Mouse (Mus musculus) bone marrow macrophage, adult 2 months (primary cell): ENCODE measurements at regions not wholly inside any gene's neighbourhood (a gene's known extent, or its start where the extent isn't known, plus 50 kb on each side); places are given as distances from the start of the nearest gene placed in this dataset.

Source experiments
- H3K27ac ChIP-seq: 2 replicates; pipeline ENCODE4 v1.5.1; 2012; ENCODE audit warnings: low read depth, low read length; ENCODE audit not compliant: insufficient read depth
- H3K4me1 ChIP-seq: 2 replicates; pipeline ENCODE4 v1.6.1; 2012; ENCODE audit warnings: low read length; ENCODE audit not compliant: control insufficient read depth, insufficient read depth
- H3K4me3 ChIP-seq: 2 replicates; pipeline ENCODE4 v1.5.1; 2012; ENCODE audit warnings: mild to moderate bottlenecking, low read length, moderate library complexity; ENCODE audit not compliant: insufficient read depth
- CTCF ChIP-seq: IDR thresholded peaks from 2 replicates; pipeline ENCODE4 v1.5.1; 2012; ENCODE audit warnings: low read depth, mild to moderate bottlenecking, low read length, moderate library complexity
- POLR2A ChIP-seq: IDR thresholded peaks from 2 replicates; pipeline ENCODE4 v1.6.1; 2012; ENCODE audit warnings: mild to moderate bottlenecking, low read depth, low read length, borderline replicate concordance

DNA sequence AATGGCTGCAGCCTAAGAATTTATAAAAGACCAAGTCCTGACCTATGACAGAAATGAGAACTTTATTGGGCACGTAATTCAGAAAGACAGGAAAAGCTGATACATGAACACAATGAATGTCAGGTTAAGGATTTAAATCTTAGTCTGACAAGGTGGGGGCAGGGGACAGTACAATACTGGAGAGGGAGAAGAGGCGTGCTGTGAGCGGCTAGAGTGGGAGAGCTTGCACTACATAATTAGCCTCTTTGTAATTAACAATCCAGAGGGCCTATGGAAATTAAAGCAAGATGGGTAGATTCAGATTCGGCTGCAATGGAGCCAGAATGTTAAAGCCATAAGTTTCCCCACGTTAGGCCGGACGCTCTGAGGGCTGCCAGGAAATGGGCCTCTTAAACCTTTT is 301.9 kb downstream of the Dhx15 start:
- Histone ChIP-seq H3K4me3 (no peak overlapping the region), H3K27ac (no peak overlapping the region), H3K4me1 (no peaks in the 10 kb centered on the region)
- TF ChIP-seq CTCF (no peak), POLR2A (no peak)

DNA sequence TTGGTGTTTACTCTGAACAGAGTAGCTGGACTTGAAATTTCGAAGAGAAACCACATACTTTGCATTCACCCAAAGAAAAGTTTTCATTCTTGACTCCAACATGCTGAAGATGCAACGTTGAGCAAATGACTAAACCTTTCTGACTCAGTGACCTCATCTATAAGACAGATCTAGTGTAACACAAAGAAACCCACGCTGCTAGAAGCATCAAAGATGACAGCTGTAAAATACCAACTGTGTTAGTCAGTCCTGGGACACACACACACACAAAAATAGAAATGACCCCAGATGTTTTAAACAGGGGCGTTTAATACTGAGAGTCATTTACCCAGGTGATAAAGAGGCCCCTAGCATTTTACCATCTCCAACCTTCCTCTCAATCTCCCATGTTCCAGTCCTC is 307.7 kb downstream of the Dhx15 start:
- Histone ChIP-seq H3K4me3 (no peak overlapping the region), H3K27ac (no peak overlapping the region), H3K4me1 (no peaks in the 10 kb centered on the region)
- no peak for TF ChIP-seq POLR2A

GRCm38 (mm10) chr5:51882173-51882572 is 308.1 kb downstream of the Dhx15 start:
- H3K27ac ChIP-seq, result no peak overlapping the region
- H3K4me3 ChIP-seq, result no peak overlapping the region
- no peak for TF ChIP-seq CTCF
- no peak for TF ChIP-seq POLR2A
- H3K4me1 ChIP-seq, result no peaks in the 10 kb centered on the region

GRCm38 (mm10) chr5:51876846-51877245 is 309.3 kb upstream of the Ppargc1a start:
- no peaks in the 10 kb centered on the region for H3K4me1 ChIP-seq
- no peak overlapping the region for H3K4me3 ChIP-seq
- TF ChIP-seq POLR2A (no peak), CTCF (no peak)
- H3K27ac ChIP-seq, result no peak overlapping the region

DNA sequence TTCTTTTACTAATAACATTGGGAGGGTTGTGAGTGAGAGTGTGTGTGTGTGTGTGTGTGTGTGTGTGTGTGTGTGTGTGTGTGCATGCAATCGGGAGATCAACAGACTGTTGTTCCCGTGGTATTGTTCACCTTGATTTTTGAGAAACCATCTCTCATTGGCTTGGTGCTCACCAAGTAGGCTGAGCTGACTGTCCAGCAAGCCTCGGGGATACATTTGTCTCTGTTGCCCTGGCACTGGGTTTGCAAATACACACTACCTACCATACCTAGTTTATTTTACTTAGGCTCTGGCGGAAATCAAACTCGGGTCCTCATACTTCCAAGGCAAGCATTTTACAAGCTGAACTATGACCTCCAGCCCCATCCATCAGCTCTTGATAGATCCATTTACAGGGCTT is 306.0 kb upstream of the Ppargc1a start:
- no peak for TF ChIP-seq POLR2A
- no peak for TF ChIP-seq CTCF
- no peak overlapping the region for H3K27ac ChIP-seq

GRCm38 (mm10) chr5:51871735-51872134 is 304.2 kb upstream of the Ppargc1a start:
- Histone ChIP-seq H3K27ac (no peak overlapping the region), H3K4me1 (no peaks in the 10 kb centered on the region), H3K4me3 (no peak overlapping the region)
- no peak for TF ChIP-seq POLR2A
- TF ChIP-seq CTCF, result no peak

More for the DNA sequence above, 306.0 kb upstream of the Ppargc1a start:
- no peaks in the 10 kb centered on the region for H3K4me1 ChIP-seq
- no peak overlapping the region for H3K4me3 ChIP-seq

DNA sequence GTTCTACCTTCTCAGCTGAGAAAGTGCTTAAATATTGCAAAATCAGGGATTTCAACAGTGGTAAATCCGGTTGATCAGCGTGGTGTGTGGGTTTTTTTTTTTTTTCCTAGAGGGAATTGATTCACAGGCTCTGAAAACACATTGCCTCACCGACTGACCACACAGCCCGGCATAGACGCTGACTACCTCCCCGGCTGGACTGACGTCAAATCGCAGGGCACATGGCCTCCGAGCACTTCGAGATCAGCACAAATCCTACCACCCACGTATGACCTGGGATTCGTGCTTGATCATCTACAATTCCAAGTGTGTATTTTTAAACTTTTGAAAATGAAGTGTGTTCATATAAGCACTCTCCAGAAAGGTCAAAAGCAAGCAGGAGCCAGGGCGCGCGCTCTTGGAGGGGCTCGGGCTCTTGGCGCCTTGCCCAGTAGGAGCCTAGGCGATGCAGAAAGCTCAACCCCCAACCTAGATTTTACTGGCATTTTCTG is 300.7 kb upstream of the Ppargc1a start:
- no peak overlapping the region for H3K27ac ChIP-seq
- no peak for TF ChIP-seq CTCF
- TF ChIP-seq POLR2A, result no peak
- no peak overlapping the region for H3K4me3 ChIP-seq
- no peaks in the 10 kb centered on the region for H3K4me1 ChIP-seq

DNA sequence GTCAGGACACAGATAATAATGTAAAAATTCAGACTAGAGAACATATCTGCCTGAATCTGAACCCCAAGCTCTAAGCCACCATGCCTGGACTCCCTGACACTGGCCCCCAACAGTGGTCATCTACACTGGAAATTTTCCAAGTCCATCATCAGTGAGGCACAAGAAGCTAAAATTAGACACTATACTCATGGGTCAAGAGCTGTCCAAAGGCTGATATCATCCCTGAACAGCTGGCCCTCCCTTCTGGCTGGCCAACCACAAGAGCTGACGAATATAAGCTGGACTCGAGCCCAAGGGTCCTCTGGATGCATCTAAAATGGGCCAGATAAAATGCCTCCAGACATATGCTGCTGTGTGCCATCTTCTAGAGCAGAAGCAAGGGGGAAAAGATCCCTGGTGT is 298.5 kb upstream of the Ppargc1a start:
- H3K27ac ChIP-seq, result no peak overlapping the region
- TF ChIP-seq POLR2A (no peak), CTCF (no peak)
- H3K4me3 ChIP-seq, result no peak overlapping the region
- no peaks in the 10 kb centered on the region for H3K4me1 ChIP-seq

GRCm38 (mm10) chr5:51860496-51860895 is 293.0 kb upstream of the Ppargc1a start:
- TF ChIP-seq CTCF (no peak), POLR2A (no peak)
- no peak overlapping the region for H3K4me3 ChIP-seq
- no peaks in the 10 kb centered on the region for H3K4me1 ChIP-seq
- H3K27ac ChIP-seq, result no peak overlapping the region

DNA sequence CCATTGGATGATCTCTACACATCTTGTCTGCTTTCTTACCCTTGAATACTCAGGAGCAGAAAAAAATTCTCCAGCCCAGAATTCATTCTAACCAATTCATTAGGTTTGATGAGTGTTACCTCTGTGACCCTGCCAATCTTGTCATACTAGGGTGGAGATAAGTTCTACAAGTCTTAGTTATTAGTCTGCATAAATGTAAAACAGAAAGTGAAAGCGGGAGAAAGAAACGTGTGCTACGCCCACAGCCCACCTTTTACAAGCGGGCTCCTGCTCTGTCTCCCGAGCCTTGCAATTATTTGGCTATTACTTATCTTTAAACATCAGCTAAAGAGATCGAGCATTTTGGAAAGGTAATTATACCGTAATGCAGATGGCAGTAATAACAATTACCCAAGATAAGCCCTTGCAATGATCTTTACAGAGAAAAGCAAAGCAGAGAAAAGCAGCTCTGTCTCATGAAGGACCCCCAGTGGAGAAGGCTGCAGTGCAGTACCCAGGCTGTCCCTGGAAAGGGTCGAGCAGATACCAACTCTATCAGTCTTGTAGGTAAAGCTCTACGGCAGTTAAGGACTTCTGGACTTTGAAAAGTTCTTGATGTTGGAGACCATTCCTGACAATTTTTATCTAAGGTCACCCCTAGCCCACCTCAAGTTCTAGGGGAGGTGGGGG is 286.1 kb upstream of the Ppargc1a start:
- Histone ChIP-seq H3K4me1 (no peaks in the 10 kb centered on the region), H3K4me3 (no peak overlapping the region), H3K27ac (no peak overlapping the region)
- TF ChIP-seq POLR2A (no peak), CTCF (no peak)
